Mouse (Mus musculus) thymus, postnatal 10 days (tissue): ENCODE results near the gene Tmem135.

Source experiments
- DNase-seq, 2 experiments: peaks; one replicate each; pipeline ENCODE4 v3.0.0; 2021; ENCODE audit warnings: low spot score in 2 of 2

Gene Tmem135

GRCm38 (mm10) chr7:89390660-89391059 is 13.4 kb downstream of the Tmem135 start:
- DNase-seq: no peak

- DNase-seq: no peak
Observed at GRCm38 (mm10) chr7:89388981-89389380, 15.0 kb downstream of the Tmem135 start.

GRCm38 (mm10) chr7:89382892-89383291 is 21.1 kb downstream of the Tmem135 start:
- no peak for DNase-seq

- DNase-seq: no peak
Observed at GRCm38 (mm10) chr7:89380935-89381705, 22.9 kb downstream of the Tmem135 start.

- DNase-seq: no peak
Observed at GRCm38 (mm10) chr7:89371623-89372295, 32.3 kb downstream of the Tmem135 start.

- DNase-seq: no peak
Observed at GRCm38 (mm10) chr7:89370917-89371316, 33.1 kb downstream of the Tmem135 start.

- DNase-seq: no peak
Observed at GRCm38 (mm10) chr7:89370086-89370485, 33.9 kb downstream of the Tmem135 start.

- no peak for DNase-seq
Observed at GRCm38 (mm10) chr7:89367643-89368042, 36.4 kb downstream of the Tmem135 start.

- no peak for DNase-seq
Observed at GRCm38 (mm10) chr7:89365135-89365880, 38.7 kb downstream of the Tmem135 start.

- DNase-seq: no peak
Observed at GRCm38 (mm10) chr7:89363975-89364374, 40.0 kb downstream of the Tmem135 start.

- no peak for DNase-seq
Observed at GRCm38 (mm10) chr7:89356307-89356706, 47.7 kb downstream of the Tmem135 start.

GRCm38 (mm10) chr7:89355519-89356255 is 48.3 kb downstream of the Tmem135 start:
- DNase-seq: no peak

GRCm38 (mm10) chr7:89342021-89342420 is 62.0 kb downstream of the Tmem135 start:
- DNase-seq: no peak

- DNase-seq: no peak
Observed at GRCm38 (mm10) chr7:89339808-89340207, 64.2 kb downstream of the Tmem135 start.

- no peak for DNase-seq
Observed at GRCm38 (mm10) chr7:89339142-89339435, 64.9 kb downstream of the Tmem135 start.

- peak; percentile 84 to 92 for DNase-seq
Observed at GRCm38 (mm10) chr7:89338350-89339141, 65.5 kb downstream of the Tmem135 start.

GRCm38 (mm10) chr7:89337711-89338349 is 66.2 kb downstream of the Tmem135 start:
- DNase-seq: no peak

- DNase-seq: no peak
Observed at GRCm38 (mm10) chr7:89336434-89336833, 67.6 kb downstream of the Tmem135 start.

- DNase-seq: no peak
Observed at GRCm38 (mm10) chr7:89335316-89335715, 68.7 kb downstream of the Tmem135 start.

- no peak for DNase-seq
Observed at GRCm38 (mm10) chr7:89329896-89330295, 74.1 kb downstream of the Tmem135 start.

GRCm38 (mm10) chr7:89327731-89328130 is 76.3 kb downstream of the Tmem135 start:
- DNase-seq: no peak
